Mouse (Mus musculus): ENCODE measurements at regions not wholly inside any gene's neighbourhood (a gene's known extent, or its start where the extent isn't known, plus 50 kb on each side); places are given as distances from the start of the nearest gene placed in this dataset.

DNA sequence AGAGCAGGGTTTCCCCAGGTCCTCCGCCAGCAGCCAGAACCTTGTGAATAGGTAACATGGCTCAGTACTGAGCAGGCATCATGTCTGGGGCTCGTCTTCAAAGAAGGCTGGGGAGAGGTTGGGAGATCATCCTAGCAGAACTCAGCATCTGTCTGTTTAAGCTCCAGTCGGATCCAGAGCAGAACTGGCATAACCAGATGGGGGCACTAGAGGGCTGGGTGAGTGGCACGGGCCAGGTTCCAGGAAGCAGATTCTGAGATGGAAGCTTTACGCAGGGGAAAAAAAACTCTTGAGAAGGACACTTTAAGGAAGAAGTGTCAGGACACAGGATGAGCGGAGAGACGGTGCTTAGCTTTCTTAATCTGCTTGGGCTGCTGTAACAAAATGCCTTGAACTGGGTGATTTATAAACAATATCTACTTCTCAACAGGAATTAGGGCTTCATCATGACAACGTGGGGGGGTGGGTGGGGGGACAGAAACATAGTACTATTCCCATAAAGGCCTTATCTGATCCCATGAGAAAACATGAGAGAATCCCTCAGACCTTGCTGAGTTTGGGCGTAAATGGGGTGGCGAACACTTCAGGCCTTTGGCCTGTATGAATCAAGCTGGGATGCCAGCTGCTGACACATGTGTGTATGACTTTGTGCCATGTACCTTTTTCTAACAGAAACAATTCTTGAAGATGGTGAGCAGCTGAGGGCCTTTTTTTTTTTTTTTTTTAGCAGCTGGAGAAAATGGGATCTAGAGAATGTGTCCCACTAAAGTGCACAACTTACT is 69.6 kb upstream of the Creb5 start:
- H3K27ac ChIP-seq (ENCODE audit: control insufficient read depth, low read depth, low read length), result no peak overlapping the region
- no peaks in the 10 kb centered on the region for H3K27me3 ChIP-seq (ENCODE audit: control insufficient read depth in 1 of 2, insufficient read depth in 2 of 2, low read length in 2 of 2)
- H3K4me1 ChIP-seq (ENCODE audit: control insufficient read depth in 1 of 2, insufficient read depth in 2 of 2, low read length in 2 of 2), result no peaks in the 10 kb centered on the region
- H3K79me2 ChIP-seq (ENCODE audit: control insufficient read depth, insufficient read depth, low read length, poor library complexity), result no peaks in the 10 kb centered on the region
- no peak for DNase-seq (ENCODE audit: low read depth, low spot score)
- H3K9me3 ChIP-seq (replicated peaks; ENCODE audit: insufficient read depth, low read length), result no peaks in the 10 kb centered on the region
- H3K36me3 ChIP-seq (ENCODE audit: control insufficient read depth in 1 of 2, insufficient read depth in 2 of 2, low read length in 2 of 2), result no peaks in the 10 kb centered on the region
- H3K9ac ChIP-seq (ENCODE audit: control insufficient read depth, low read depth, low read length, poor library complexity, severe bottlenecking), result no peak overlapping the region
- no peak for TF ChIP-seq MAFK (IDR thresholded peaks at IDR 0.05; ENCODE audit: borderline replicate concordance, low read depth, low read length)
- TF ChIP-seq MYB (IDR thresholded peaks at IDR 0.05; ENCODE audit: low read depth, low read length), result no peak
- TF ChIP-seq POLR2A (IDR thresholded peaks at IDR 0.05; ENCODE audit: control insufficient read depth in 1 of 2, insufficient read depth in 1 of 2, low read depth in 1 of 2, low read length in 2 of 2, poor library complexity in 1 of 2), result no peak
- TF ChIP-seq MXI1 (IDR thresholded peaks at IDR 0.05; ENCODE audit: low read depth, low read length), result no peak
- TF ChIP-seq SIN3A (IDR thresholded peaks at IDR 0.05; ENCODE audit: low read length), result no peak
- no peak for TF ChIP-seq CHD1 (IDR thresholded peaks at IDR 0.05; ENCODE audit: low read depth, low read length)
- no peak for TF ChIP-seq HCFC1 (IDR thresholded peaks at IDR 0.05; ENCODE audit: low read depth, low read length)
- TF ChIP-seq SMC3 (IDR thresholded peaks at IDR 0.05; ENCODE audit: low read depth, low read length), result no peak
- TF ChIP-seq E2F4 (IDR thresholded peaks at IDR 0.05; ENCODE audit: borderline replicate concordance, low read depth, low read length), result no peak
- H3K4me3 ChIP-seq (ENCODE audit: control insufficient read depth in 1 of 2, insufficient read depth in 1 of 2, low read depth in 2 of 2, low read length in 2 of 2), result no peak overlapping the region

DNA sequence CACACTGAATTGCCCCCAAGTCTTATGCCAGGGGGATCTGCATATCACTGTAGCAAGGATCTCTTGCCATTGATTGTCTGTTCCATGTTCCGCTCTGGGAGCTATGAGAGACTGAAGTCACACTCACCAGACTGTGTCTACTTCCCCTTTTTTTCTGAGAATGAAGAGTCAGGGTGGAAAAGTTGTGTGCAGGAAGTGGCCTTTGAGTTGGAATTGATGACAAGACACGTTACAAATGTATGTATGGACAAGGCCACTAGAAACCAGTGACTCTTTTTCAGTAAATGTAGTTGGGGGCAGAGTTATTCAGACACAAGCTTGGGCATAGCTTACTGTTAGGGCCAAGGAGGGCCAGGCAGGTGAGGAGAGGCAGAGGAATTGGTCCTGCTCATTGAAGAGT is 70.4 kb upstream of the Creb5 start:
- H3K4me1 ChIP-seq (ENCODE audit: control insufficient read depth in 1 of 2, insufficient read depth in 2 of 2, low read length in 2 of 2), result no peaks in the 10 kb centered on the region
- no peaks in the 10 kb centered on the region for H3K79me2 ChIP-seq (ENCODE audit: control insufficient read depth, insufficient read depth, low read length, poor library complexity)
- H3K27me3 ChIP-seq (ENCODE audit: control insufficient read depth in 1 of 2, insufficient read depth in 2 of 2, low read length in 2 of 2), result no peaks in the 10 kb centered on the region
- no peak for TF ChIP-seq ZC3H11A (IDR thresholded peaks at IDR 0.05; ENCODE audit: low read depth, low read length)
- TF ChIP-seq SMC3 (IDR thresholded peaks at IDR 0.05; ENCODE audit: low read depth, low read length), result no peak
- no peak overlapping the region for H3K9ac ChIP-seq (ENCODE audit: control insufficient read depth, low read depth, low read length, poor library complexity, severe bottlenecking)
- no peak overlapping the region for H3K27ac ChIP-seq (ENCODE audit: control insufficient read depth, low read depth, low read length)
- no peaks in the 10 kb centered on the region for H3K9me3 ChIP-seq (replicated peaks; ENCODE audit: insufficient read depth, low read length)
- no peak overlapping the region for H3K4me3 ChIP-seq (ENCODE audit: control insufficient read depth in 1 of 2, insufficient read depth in 1 of 2, low read depth in 2 of 2, low read length in 2 of 2)
- H3K36me3 ChIP-seq (ENCODE audit: control insufficient read depth in 1 of 2, insufficient read depth in 2 of 2, low read length in 2 of 2), result no peaks in the 10 kb centered on the region
- DNase-seq (ENCODE audit: low read depth, low spot score), result no peak

DNA sequence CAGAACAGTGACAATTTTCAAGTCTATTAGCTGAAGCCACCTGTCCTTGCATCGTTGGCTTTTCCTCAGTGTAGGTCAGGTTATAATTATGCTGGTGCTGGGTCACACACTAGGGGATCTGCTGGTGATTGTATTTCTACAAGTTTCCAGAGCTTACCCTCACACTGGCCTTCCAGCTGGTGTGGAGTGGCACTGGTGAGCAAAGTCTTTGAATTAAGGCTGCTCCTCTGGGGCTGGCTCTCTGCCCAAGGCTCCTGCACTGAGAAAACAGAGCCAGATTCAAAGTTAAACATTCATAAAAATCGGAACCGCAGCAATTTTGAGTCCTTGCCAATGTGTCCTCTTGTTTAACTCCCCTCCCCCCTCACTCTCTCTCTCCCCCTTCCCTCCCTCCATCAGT is 75.7 kb upstream of the Creb5 start:
- DNase-seq (ENCODE audit: low read depth, low spot score), result no peak

More for the DNA sequence above, 75.7 kb upstream of the Creb5 start:
- Histone ChIP-seq H3K9me3 (replicated peaks; ENCODE audit: insufficient read depth, low read length) (no peaks in the 10 kb centered on the region), H3K4me3 (ENCODE audit: control insufficient read depth in 1 of 2, insufficient read depth in 1 of 2, low read depth in 2 of 2, low read length in 2 of 2) (no peak overlapping the region), H3K9ac (ENCODE audit: control insufficient read depth, low read depth, low read length, poor library complexity, severe bottlenecking) (no peak overlapping the region), H3K27ac (ENCODE audit: control insufficient read depth, low read depth, low read length) (no peak overlapping the region), H3K79me2 (ENCODE audit: control insufficient read depth, insufficient read depth, low read length, poor library complexity) (no peaks in the 10 kb centered on the region), H3K27me3 (ENCODE audit: control insufficient read depth in 1 of 2, insufficient read depth in 2 of 2, low read length in 2 of 2) (no peaks in the 10 kb centered on the region), H3K36me3 (ENCODE audit: control insufficient read depth in 1 of 2, insufficient read depth in 2 of 2, low read length in 2 of 2) (no peaks in the 10 kb centered on the region), H3K4me1 (ENCODE audit: control insufficient read depth in 1 of 2, insufficient read depth in 2 of 2, low read length in 2 of 2) (no peaks in the 10 kb centered on the region)
- no peak for TF ChIP-seq CTCF (IDR thresholded peaks at IDR 0.05 in 2 of 3, conservative IDR thresholded peaks at IDR 0.05 in 1 of 3; ENCODE audit: control insufficient read depth in 1 of 3, insufficient read depth in 1 of 3, low read depth in 2 of 3, low read length in 3 of 3, poor library complexity in 1 of 3, severe bottlenecking in 1 of 3)
- no peak for TF ChIP-seq ZNF384 (IDR thresholded peaks at IDR 0.05; ENCODE audit: low read depth, low read length)
- TF ChIP-seq CHD1 (IDR thresholded peaks at IDR 0.05; ENCODE audit: low read depth, low read length), result no peak
- no peak for TF ChIP-seq ETS1 (IDR thresholded peaks at IDR 0.05; ENCODE audit: low read depth, low read length)
- no peak for TF ChIP-seq MAFK (IDR thresholded peaks at IDR 0.05; ENCODE audit: borderline replicate concordance, low read depth, low read length)
- TF ChIP-seq GABPA (IDR thresholded peaks at IDR 0.05; ENCODE audit: low read depth, low read length), result no peak
- TF ChIP-seq MYB (IDR thresholded peaks at IDR 0.05; ENCODE audit: low read depth, low read length), result no peak
- no peak for TF ChIP-seq CHD2 (IDR thresholded peaks at IDR 0.05; ENCODE audit: low read length)
- TF ChIP-seq HCFC1 (IDR thresholded peaks at IDR 0.05; ENCODE audit: low read depth, low read length), result no peak
- TF ChIP-seq TAL1 (IDR thresholded peaks at IDR 0.05; ENCODE audit: low read length), result no peak
- no peak for TF ChIP-seq NRF1 (IDR thresholded peaks at IDR 0.05; ENCODE audit: insufficient read depth, low read depth, low read length, poor library complexity, severe bottlenecking)
- no peak for TF ChIP-seq SIN3A (IDR thresholded peaks at IDR 0.05; ENCODE audit: low read length)
- no peak for TF ChIP-seq ZMIZ1 (IDR thresholded peaks at IDR 0.05; ENCODE audit: low read depth, low read length)
- TF ChIP-seq RAD21 (IDR thresholded peaks at IDR 0.05; ENCODE audit: low read depth, low read length), result no peak
- no peak for TF ChIP-seq POLR2A (IDR thresholded peaks at IDR 0.05; ENCODE audit: control insufficient read depth in 1 of 2, insufficient read depth in 1 of 2, low read depth in 1 of 2, low read length in 2 of 2, poor library complexity in 1 of 2)
- no peak for TF ChIP-seq POLR2AphosphoS5 (IDR thresholded peaks at IDR 0.05; ENCODE audit: borderline replicate concordance, low read depth, low read length)
- TF ChIP-seq RCOR1 (IDR thresholded peaks at IDR 0.05; ENCODE audit: low read depth, low read length), result no peak
- no peak for TF ChIP-seq TCF12 (IDR thresholded peaks at IDR 0.05; ENCODE audit: low read depth, low read length)
- no peak for TF ChIP-seq JUND (IDR thresholded peaks at IDR 0.05; ENCODE audit: low read depth, low read length)
- no peak for TF ChIP-seq MEF2A (IDR thresholded peaks at IDR 0.05; ENCODE audit: extremely low read depth, insufficient replicate concordance, low read depth, low read length, poor library complexity, severe bottlenecking)
